Mouse (Mus musculus): ENCODE results near the gene Cdk11b.
"Not testable (repeated sequence)": the region's sequence is repeated elsewhere in the genome, so short reads cannot be mapped to it uniquely, and the experiment has no call there.

Cdk11b gene

GRCm38 (mm10) chr4:155654456-155655298 lies 30.0 kb downstream of the Cdk11b start:
- in situ Hi-C loops (cut with MboI; ENCODE audit: unreplicated experiment in 2 of 2): loop anchor here in 1 of 2 experiments (5.0 kb wide), 1 partner anchor 43 kb away; no protein-coding TSS in a partner anchor

- in situ Hi-C loops (cut with MboI; ENCODE audit: unreplicated experiment in 2 of 2): loop anchor here in 1 of 2 experiments (5.0 kb wide), 1 partner anchor 41 kb away; no protein-coding TSS in a partner anchor
These were observed 31.6 kb downstream of the Cdk11b start for GRCm38 (mm10) chr4:155656214-155656751.

- in situ Hi-C loops (cut with MboI; ENCODE audit: unreplicated experiment in 2 of 2): loop anchor here in 1 of 2 experiments (5.0 kb wide), 1 partner anchor 38 kb away; no protein-coding TSS in a partner anchor
These were observed 34.3 kb downstream of the Cdk11b start for GRCm38 (mm10) chr4:155658961-155659360.

- in situ Hi-C loops (cut with MboI; ENCODE audit: unreplicated experiment in 2 of 2): no loop called here
These were observed 36.0 kb downstream of the Cdk11b start for GRCm38 (mm10) chr4:155660641-155661040.

GRCm38 (mm10) chr4:155666903-155667302 lies 42.2 kb downstream of the Cdk11b start:
- in situ Hi-C loops (cut with MboI; ENCODE audit: unreplicated experiment in 2 of 2): no loop called here

- in situ Hi-C loops (cut with MboI; ENCODE audit: unreplicated experiment in 2 of 2): no loop called here
These were observed 44.3 kb downstream of the Cdk11b start, which contains the start of gene Mib2 for GRCm38 (mm10) chr4:155668689-155669597. TSS of gene Mib2 (minus strand) at chr4:155669198.

DNA sequence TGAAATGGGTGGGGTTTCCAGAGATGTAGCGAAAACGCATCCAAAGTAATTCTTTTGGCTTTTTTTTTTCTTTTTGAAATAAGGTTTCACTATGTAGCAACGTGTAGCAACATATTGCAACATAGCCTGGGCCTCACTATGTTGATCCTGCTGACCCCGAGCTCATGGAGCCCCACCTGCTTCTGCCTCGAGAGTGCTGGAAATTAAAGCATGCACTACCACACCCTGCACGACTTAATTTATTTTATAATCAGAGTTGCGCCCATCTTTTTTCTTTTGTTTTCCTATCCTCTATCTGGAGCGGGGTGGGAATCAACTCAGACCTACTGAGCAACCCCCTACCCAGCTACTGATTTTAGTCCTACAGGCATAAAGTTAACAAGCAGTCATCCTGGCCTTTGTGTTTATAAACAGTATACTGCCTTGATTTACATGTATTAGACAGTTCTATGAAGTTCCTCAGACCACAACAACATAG lies 45.0 kb downstream of the Cdk11b start:
- in situ Hi-C loops (cut with MboI; ENCODE audit: unreplicated experiment in 2 of 2): no loop called here

DNA sequence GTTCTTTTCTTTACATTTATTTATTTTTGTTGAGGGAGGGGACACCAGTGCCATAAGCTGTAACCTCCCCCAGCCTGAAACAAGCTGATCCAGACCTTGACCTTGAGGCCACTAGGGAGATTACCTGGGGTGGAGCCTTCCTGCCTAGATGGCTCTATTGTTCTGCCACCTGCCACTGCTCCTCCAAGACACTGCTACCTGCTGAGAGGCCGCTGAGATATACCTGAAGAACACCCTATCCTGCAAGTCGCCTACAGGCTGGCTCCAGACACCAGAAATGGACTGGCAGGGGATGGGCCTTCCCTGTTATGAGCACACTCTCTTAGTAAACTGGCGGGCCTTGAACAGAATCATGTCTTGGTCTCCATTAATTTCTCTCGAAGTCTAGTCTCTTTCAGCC lies 45.6 kb downstream of the Cdk11b start:
- in situ Hi-C loops (cut with MboI; ENCODE audit: unreplicated experiment in 2 of 2): not testable (repeated sequence)

- in situ Hi-C loops (cut with MboI; ENCODE audit: unreplicated experiment in 2 of 2): no loop called here
These were observed 47.4 kb downstream of the Cdk11b start for GRCm38 (mm10) chr4:155672082-155672481.

DNA sequence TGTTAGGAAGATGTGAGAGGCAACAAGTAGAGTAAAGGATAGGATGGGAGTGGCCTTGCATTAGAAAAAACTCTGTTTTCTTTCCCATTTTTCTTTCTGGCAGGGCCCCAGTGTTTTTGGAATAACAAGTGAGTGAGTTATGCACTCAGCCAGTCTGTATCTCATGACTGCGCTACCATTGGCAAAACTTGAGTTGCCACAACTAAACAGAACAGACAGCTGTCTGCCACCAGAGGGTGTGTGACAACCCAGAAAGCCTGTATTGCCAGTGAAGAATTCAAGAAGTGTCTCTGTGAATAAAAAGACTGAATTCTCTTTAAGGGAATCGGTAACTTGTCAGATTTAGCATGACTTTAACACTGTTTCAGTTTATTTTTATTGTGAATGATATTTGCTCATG lies 51.3 kb downstream of the Cdk11b start:
- in situ Hi-C loops (cut with MboI; ENCODE audit: unreplicated experiment in 2 of 2): loop anchor here in 1 of 2 experiments (25.0 kb wide), 1 partner anchor 589 kb away; the partner anchor contains the start of genes Morn1 and Rer1

DNA sequence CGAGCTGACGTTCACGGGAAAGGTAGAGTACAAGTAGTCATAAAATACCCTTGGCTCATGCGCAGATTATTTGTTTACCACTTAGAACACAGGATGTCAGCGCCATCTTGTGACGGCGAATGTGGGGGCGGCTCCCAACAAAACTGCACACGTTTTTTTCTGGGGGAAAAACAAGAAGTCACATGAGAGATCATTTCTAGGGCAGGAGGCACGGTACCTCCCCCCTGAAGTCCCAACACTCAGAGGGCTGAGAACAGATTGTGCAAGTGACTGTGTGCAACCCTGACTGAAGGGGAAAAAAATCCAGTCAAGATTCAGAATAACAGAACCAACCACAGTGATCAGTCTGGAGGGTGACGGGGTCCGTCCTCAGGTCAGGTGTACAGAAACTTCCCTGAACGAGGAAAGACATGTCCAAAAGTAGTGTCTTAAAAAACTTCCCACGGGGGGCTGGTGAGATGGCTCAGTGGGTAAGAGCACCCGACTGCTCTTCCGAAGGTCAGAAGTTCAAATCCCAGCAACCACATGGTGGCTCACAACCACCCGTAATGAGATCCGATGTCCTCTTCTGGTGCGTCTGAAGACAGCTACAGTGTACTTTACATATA lies 59.1 kb downstream of the Cdk11b start:
- in situ Hi-C loops (cut with MboI; ENCODE audit: unreplicated experiment in 2 of 2): loop anchor here in 1 of 2 experiments (25.0 kb wide), 1 partner anchor 596 kb away; the partner anchor contains the start of genes Morn1 and Rer1

DNA sequence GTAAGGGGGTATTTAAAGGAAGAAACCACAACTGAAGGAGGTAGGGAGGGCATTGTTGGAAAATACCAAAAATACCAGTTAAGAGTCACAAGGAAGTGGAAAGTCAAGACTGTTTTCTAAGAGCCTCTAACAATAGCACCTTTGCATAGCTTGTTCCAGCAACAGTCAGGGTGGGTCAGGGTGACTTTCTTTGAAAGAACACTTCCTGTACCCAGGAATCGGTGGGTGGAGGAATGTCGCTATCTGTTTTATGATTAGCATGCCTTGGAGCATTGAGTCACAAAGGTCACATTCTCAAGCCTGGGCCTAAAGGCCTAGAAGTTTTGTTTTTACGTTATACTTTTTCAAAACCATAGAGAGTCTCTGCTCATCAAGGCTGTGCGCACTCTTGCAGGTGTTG lies 63.1 kb downstream of the Cdk11b start:
- in situ Hi-C loops (cut with MboI; ENCODE audit: unreplicated experiment in 2 of 2): loop anchor here in 1 of 2 experiments (25.0 kb wide), 1 partner anchor 600 kb away; the partner anchor contains the start of genes Morn1 and Rer1

- in situ Hi-C loops (cut with MboI; ENCODE audit: unreplicated experiment in 2 of 2): loop anchor here (10.0 to 25.0 kb wide), 4 partner anchors 64 to 603 kb away; partner anchors contain the start of genes Morn1 (in 1 of the 2) and Rer1 (in 1 of the 2)
These were observed 66.1 kb downstream of the Cdk11b start for GRCm38 (mm10) chr4:155690571-155691375.

GRCm38 (mm10) chr4:155692421-155692820 lies 67.8 kb downstream of the Cdk11b start:
- in situ Hi-C loops (cut with MboI; ENCODE audit: unreplicated experiment in 2 of 2): loop anchor here (10.0 to 25.0 kb wide), 4 partner anchors 62 to 605 kb away; partner anchors contain the start of genes Morn1 (in 1 of the 2) and Rer1 (in 1 of the 2)

DNA sequence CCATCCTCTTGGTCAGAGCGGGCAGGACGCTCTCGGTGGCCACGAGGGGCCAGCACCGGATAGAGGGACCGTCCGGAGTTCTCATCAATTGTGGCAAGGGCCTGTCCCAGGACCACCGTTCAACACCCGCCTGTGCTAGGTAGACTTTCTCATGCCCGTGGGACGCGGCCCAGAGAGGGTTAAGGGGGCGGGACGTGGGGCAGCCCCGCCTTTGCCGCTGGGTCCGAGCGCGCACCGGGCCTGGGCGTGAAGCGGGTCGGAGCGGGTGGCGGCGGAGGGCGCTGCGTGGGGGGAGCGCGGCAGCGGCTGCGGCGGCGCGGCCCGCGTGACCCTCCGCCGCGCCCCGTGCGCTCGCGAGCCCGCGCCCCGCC lies 69.4 kb downstream of the Cdk11b start, which contains the start of gene Fndc10:
Gene Fndc10, plus strand, starts transcription at position 232 of the 371 bp plus-strand sequence.
- in situ Hi-C loops (cut with MboI; ENCODE audit: unreplicated experiment in 2 of 2): loop anchor here (10.0 to 25.0 kb wide), 4 partner anchors 61 to 607 kb away; partner anchors contain the start of genes Morn1 (in 1 of the 2) and Rer1 (in 1 of the 2)

DNA sequence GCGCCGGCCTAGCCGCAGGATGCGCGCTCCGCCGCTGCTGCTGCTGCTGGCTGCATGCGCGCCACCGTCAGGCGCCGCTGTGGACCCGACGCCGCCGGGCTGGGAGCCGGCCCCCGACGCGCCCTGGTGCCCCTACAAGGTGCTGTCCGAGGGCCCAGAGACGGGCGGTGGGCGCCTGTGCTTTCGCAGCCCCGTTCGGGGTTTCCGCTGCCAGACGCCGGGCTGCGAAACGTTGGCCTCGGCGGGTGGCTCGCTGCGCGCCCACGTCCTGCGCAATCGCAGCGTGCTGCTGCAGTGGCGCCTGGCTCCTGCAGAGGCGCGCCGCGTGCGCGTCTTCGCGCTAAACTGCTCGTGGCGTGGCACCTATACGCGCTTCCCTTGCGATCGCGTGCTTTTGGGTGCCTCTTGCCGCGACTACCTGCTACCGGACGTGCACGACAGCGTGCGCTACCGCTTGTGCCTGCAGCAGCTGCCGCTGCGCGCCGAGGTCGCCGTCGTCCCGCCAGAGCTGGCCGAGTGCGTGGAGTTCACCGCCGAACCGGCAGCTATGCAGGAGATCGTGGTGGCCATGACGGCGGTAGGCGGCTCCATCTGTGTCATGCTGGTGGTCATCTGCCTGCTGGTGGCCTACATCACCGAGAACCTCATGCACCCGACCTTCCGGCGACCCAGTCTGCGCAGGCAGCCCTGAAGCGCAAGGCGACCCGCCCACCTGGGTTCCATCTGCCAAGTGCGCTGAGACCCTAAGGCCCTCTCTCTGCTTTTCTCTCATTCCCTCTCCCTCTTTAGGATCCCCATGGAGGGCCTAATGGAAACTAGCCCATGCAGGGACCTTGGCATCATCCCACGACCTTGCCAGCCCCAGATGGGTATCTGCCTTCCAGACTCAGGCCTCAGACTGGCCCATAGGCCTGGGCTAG lies 70.1 kb downstream of the Cdk11b start:
- in situ Hi-C loops (cut with MboI; ENCODE audit: unreplicated experiment in 2 of 2): loop anchor here (5.0 to 25.0 kb wide), 6 partner anchors 37 to 607 kb away; partner anchors contain the start of genes Morn1 (in 1 of the 2) and Rer1 (in 1 of the 2)

DNA sequence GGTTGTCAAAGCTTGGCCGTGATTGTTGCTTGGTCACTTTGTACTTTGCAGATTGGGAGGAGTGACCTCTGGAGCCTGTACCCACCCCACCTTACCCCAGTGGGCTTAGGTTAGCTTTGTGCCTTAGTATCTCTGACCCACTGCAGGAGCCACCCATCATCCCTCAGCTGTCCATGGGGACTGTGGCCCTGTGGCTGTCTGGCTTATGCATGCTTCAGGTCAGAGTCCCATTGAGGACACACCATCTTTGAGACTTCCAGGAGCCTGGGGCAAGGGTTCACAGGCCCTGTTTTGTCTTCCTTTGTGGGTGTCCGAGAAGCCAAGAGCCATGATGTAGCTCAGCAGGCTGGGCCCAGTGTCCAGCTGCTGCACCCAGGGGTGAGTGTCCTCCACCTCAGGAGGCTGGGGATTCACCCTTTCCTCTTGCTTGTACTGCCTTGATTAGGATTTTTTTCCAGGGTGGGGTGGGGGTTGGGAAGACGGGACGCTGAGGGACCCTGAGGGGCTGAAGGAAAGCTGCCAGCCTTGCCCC lies 70.9 kb downstream of the Cdk11b start:
- in situ Hi-C loops (cut with MboI; ENCODE audit: unreplicated experiment in 2 of 2): loop anchor here (5.0 to 25.0 kb wide), 6 partner anchors 38 to 608 kb away; partner anchors contain the start of genes Morn1 (in 1 of the 2) and Rer1 (in 1 of the 2)
